Mouse (Mus musculus) left cerebral cortex, adult 8-10 months (tissue): Measurements from ENCODE around the gene Swap70. TPM values are rescaled to one million over a fixed set of nuclear protein-coding genes. Genes with fewer than 3 reads are reported as not detected.
"Not testable (repeated sequence)": the region's sequence is repeated elsewhere in the genome, so short reads cannot be mapped to it uniquely, and the experiment has no call there.

Source experiments
- DNase-seq, 2 experiments: peaks; one replicate each; pipeline ENCODE4 v3.0.0; 2022; ENCODE audit warnings: low spot score in 2 of 2
- total RNA-seq, 4 experiments: library from RNA; stranded (reverse); gene quantifications; 2 replicates each; pipeline ENCODE4 v1.2.4; 2022

The Swap70 gene
- 10 to 100 TPM; 10.5 to 12.7 (median 12.1) TPM for total RNA-seq

DNA sequence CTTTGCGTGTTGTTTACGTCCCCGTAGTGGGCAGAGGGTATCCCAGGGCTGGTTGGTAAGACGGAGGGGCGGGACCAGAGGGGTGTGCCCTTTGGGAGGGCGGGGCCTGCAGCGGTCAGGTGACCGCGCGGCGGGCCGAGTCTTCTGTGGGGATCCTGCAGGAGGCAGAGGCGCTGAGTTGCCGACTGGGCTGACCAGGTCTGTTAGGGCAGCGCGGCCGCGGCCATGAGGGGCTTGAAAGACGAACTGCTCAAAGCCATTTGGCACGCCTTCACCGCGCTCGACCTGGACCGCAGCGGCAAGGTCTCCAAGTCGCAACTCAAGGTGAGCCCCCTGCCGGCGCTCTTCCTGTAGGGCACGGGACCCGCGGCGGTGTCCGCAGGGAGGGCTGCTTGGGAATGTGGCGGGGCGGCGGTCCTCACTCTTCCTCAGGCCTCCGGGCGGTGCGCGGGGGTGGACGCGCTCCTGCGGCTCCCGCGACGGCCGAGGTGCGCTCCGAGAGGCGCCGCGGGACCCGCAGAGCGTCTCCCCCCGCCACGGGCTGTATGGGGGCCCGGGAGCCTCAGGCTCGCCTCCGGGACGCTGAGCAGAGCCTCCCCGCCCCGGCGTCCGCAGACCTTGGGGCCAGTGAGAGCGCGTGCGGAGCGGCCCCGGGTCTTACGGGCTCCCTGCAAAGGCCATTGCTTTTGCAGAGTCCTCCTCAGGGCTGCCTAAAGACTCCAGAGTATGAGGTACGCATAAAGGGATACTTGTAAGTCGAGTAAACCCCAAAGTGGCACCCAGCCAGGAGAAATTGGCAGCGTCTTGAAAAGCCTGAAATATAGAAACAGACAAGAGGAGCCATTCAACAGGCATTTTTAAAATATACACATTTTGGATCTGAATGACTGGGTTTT, at the start of gene Swap70:
Gene Swap70, plus strand, starts transcription at position 126 of the 896 bp plus-strand sequence.
- DNase-seq = peak; percentile 13 to 50

GRCm38 (mm10) chr7:110179208-110179607, 42.3 kb upstream of the Swap70 start:
- DNase-seq = no peak

DNA sequence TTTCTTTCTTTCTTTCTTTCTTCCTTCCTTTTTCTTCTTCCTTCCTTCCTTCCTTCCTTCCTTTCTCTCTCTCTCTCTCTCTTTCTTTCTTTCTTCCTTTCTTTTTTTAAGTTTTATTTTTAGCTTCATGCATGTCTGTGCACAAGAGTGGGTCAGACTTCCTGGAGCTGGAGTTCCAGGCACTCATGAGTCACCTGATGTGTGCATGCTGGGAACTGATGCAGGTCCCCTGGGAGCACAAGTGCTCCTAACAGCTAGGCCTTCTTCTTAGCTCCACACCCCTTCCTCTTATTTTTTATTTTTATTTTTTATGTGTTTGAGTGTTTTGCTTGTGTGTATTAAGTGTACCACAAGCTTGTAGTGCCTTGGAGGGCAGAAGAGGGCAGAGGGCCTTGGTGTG, 40.9 kb upstream of the Swap70 start:
- DNase-seq = no peak

GRCm38 (mm10) chr7:110181446-110181845, 40.1 kb upstream of the Swap70 start:
- DNase-seq = no peak

DNA sequence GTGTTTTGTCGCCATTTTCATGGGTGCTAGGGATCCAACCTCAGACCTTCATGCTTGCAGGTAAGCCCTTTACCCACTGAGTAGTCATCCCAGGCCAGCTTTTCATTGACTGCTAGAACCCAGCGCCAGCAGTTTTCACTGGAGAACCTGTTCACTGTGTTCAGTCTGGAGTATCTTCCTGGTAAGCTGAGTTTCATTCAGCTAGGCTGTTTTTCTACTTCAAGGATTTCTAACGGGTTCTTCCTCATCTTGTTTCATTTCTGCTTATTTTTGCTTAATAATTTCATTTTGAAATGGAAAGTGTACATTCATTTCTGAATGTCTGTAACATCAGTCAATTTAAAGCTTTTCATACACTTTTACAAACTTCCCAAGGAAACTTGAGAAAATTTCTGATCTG, 36.9 kb upstream of the Swap70 start:
- DNase-seq = no peak

GRCm38 (mm10) chr7:110189951-110190350, 31.6 kb upstream of the Swap70 start:
- no peak for DNase-seq

- DNase-seq = no peak
These were observed 28.3 kb upstream of the Swap70 start for GRCm38 (mm10) chr7:110193186-110193585.

DNA sequence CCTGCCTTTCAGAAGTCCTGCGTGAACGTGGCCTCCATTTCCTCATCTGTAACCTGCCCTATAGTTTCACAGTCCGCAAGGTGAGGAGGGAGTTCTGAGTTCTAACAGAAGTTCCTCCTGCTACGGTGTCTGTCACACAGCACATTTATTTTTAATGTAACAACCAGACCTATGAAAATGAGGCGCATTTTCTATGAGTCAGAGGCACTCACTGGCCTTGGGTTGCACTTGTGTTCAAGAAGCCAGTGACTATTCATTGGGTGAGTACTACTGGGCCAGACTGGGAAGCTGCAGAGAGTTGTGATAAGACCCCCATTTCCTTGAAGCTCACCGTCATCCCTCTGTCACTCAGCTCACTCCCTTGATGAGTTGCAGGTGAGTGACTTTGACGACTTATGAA, 24.3 kb upstream of the Swap70 start:
- DNase-seq = no peak

DNA sequence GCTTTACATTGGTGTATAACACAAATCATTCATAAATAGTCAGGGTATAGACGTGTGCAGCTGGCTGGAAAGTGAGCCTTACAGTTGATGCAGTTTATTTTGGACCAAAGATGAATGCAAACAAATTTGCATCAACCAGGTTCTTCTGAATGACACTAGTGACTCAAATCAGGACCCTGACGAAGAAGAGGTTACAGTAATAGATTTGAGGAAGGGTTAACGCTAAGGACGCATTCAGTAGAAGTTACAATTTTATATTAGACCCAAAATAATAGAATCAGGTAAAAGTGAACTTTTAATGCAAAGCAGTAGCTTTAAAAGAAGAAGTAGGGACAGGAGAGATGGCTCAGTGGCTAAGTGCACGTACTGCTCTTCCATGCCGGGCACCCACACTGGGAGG, 19.6 kb upstream of the Swap70 start:
- DNase-seq = no peak

DNA sequence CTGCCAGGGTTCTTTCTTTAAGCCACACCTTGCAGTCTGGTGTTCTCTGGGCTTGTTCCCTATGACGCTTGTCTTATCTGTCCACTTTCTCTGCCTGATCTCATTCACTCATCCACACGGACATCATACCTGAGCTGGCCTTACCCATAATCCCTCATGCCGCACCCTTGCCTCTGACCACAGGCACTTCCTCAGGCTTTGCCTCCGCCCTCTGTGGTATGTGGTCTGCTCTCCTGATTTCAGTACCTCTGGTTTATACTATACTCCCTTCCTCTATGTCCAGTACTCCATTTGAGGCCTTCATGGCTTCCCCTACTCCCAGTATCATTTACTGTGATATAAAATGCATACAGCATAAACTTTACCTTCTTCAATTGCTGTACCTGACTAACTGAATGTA, 17.3 kb upstream of the Swap70 start:
- no peak for DNase-seq

DNA sequence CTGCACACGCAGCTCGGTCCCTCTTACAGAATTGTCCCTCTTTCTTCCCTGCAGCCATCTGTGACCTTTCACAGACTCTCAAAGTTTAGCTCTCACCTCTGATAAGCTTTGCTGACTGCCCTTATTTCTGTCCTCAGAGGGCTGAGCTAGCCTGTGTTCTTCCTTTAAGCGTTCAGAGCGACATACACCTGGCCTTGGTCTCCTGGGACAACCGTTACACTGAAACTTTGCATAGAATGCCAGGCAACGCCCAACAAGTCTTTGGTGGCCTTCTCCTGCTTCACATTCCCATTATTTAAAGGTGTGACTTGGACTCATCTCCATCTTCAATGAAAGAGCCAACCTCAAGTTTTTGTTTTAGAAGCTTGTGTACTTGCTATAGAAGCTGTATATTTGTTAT, 13.2 kb upstream of the Swap70 start:
- no peak for DNase-seq

GRCm38 (mm10) chr7:110209422-110209821, 12.1 kb upstream of the Swap70 start:
- DNase-seq = no peak

DNA sequence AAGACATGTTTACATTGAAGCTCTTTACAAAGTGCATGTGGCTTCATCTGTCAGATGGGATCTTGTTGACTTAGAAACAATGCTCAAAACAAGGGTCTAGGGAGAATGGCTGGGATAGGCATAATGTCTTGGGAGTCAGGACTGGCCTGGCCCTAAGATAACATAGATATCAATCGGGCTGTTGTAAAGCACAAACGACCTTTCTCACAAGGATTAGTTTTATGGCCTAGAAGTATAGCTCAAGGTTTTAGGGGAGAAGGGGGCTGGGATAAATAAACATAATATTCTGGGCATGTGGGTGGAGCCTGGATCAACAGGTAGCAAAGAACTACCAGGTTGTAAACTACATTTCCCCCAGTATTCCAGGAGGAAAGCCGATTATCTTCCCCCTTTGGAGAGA, 10.5 kb upstream of the Swap70 start:
- no peak for DNase-seq

DNA sequence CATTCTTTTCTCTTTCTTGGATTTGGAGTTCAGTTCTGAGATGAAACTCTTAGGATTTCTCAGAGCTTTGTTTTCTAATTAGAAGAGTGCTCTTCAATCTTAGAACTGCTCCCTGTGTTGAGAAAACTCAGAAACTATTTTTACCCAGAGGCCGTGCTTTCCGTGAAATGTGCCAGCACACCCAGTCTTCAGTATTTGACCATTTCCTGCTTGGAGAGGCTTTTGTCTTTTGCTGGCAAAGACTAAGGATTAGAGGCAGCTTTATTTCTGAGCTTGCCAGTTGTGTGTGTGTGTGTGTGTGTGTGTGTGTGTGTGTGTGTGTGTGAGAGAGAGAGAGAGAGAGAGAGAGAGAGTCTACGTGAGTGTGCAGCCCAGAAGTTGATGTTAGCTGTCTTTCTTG, 6.6 kb upstream of the Swap70 start:
- DNase-seq = no peak

DNA sequence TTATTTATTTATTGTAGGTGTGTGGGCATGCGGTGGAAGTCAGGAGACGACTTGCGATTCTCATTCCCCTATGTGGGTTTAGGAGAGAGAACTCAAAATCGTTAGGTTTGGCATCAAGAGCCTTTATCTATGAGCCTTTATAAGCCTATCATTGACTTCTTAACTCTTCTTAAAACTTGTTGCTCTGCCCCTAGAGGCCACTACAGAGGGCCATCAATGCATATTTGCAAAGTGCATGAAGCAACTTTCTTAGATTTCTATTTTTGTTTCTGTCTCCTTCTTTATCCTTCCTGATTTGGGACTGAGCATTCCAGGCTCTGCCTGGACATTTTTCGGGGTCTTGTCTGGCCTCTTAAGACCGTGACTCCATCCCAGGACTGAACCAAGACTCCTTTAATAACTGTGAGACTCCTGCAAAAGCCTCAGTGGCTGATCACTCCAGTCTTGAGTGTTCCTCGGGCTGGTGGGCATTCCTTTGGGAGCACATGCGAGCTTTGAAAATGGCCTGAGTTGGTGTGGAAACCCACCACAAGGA, 393 bp upstream of the Swap70 start:
- no peak for DNase-seq

DNA sequence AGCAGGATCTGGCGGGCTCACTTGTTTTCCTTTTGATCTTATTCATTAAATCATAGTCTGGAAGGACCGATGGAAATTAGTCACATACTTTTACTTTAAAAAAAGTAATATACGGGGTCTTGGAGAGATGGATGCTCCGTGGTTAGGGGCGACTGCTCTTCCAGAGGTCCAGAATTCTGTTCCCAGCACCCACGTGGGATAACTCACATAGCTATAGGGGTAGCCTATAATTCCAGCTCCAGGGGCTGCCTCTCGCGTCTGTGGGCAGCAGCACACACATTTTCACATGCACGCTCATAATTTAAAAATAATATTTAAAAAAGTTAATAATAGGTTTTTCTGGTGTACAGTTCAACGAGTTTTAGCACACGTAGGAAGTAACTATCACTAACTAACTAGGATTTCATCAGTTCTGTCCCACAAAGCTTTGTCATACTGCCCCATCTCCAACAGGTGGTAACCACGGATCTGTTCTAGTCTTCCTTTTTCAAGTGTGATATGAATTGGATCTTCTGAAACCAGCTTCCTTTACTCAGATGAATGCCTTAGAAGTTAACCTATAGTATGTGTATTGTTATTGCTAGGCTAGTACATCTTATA, 1.2 kb downstream of the Swap70 start:
- DNase-seq = no peak

- no peak for DNase-seq
These were observed 2.4 kb downstream of the Swap70 start for GRCm38 (mm10) chr7:110223727-110224510.

DNA sequence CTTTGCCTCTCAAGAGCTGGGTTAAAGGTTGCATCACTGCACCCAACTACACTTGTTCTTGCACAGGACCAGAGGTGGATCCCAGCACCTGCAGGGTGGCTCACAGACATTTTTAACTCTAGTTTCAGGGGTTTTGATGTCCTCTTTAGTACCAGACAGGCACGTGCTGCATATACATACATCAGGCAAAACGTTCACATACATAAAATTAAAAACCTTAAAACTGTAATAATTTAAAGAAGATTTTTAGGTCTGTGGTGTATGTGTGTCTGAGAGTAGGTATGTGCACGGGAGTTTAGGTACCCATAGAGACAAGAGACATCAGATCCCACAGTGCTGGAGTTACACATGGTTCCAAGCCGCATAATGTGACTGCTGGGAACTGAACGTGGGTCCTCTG, 5.0 kb downstream of the Swap70 start:
- no peak for DNase-seq

DNA sequence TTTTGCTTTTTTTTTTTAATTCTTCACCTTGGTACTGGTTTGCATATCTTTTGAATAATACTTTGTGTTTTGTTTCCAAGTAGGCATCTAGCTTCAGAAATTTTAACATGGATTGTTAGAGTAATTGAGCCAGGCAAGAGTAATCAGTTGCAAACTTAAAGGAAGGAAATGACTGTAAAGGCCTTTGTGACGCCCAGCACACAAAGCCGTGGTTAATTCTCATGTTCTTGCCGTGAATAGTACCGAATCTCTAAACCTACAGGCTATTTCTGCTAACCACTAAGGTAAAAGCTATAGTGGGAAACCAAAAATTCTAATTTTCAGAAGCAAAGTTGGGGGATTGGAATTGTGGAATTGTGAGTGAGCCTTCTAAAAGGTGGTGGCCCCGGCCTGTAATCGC, 8.5 kb downstream of the Swap70 start:
- no peak for DNase-seq

DNA sequence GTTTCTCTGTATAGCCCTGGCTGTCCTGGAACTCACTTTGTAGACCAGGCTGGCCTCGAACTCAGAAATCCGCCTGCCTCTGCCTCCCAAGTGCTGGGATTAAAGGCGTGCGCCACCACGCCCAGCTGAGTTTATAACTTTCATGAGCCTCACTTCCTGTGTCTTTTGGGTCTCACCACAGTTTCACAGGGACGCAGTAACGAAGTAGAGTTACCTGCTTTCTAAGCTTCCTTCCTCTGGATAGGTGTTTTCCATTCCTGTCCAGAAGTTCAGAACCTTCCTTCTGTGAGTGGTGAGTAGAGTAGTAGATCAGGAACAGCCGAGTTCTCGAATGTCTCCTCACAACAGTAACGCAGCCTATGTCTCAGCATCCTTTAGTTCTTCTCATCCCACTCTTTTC, 9.6 kb downstream of the Swap70 start:
- DNase-seq = not testable (repeated sequence)

DNA sequence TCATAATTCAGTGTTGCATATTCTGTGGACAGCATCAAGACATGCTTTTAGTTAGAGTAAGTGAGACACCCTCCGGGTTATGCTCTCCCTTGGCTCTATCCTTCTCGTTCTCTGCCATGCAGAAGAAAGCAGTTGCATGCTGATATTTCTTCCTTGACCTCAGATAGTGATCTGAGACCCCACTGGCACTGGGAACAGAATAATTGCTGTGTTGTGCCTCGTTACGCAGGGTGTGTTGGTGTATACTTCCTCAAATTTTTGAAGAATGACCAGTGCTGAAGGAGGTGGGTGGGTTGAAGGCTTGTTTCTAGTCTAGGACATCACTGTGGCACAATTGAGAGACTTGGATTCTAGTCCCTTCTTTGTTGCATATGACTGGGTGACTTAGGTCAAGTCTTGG, 14.6 kb downstream of the Swap70 start:
- no peak for DNase-seq

DNA sequence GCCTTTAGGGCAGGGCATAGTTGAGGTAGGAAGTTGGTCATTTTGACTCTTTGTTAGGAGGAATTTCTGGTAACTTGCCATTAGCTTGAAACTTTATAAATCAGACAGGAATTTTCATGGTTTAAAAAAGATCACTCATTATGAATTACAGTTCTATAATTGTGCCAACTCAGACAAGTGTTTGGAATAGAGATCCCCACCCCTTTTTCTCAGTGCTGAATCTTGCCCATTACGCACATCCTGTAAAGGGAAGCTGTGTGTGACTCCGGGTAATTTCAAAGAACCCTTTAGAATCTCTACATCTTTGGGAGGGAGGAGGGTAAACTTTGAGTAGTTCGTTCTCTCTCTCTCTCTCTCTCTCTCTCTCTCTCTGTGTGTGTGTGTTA, 15.9 kb downstream of the Swap70 start:
- no peak for DNase-seq
